ENCODE assay signal across 15 mouse cellular contexts in genomic region chr6:128992337-128992736, GRCm38 (mm10). TPM values are rescaled to one million over a fixed set of nuclear protein-coding genes. Genes with fewer than 3 reads are reported as not detected.
DNase-seq lines count a peak whose midpoint lies in the region; ATAC-seq lines count a peak whose summit lies in the region.
"Had no signal": no experiment of that assay in that cellular context is flagged by ENCODE, and none has a peak within 500 bp of the region (broad histone marks: within the 10 kb centered on the region; RNA-seq: fewer than 3 reads in every experiment).

No protein-coding gene starts in this region.

- no peaks in the 10 kb centered on the region for H3K36me3 ChIP-seq in midbrain, embryonic 12.5 days
- no peaks in the 10 kb centered on the region for H3K36me3 ChIP-seq in midbrain, embryonic 16.5 days (ENCODE audit: control insufficient read depth, insufficient read depth, low read length)
- no peaks in the 10 kb centered on the region for H3K36me3 ChIP-seq in limb, embryonic 10.5 days

- no peak overlapping the region for H3K9ac ChIP-seq in midbrain, embryonic 12.5 days (replicated peaks)
- H3K9ac ChIP-seq in midbrain, embryonic 16.5 days (ENCODE audit: low read depth, low read length): no peak overlapping the region

- no peak overlapping the region for H3K27ac ChIP-seq in midbrain, embryonic 12.5 days (replicated peaks)
- H3K27ac ChIP-seq in midbrain, embryonic 16.5 days (ENCODE audit: low read length): no peak overlapping the region
- H3K27ac ChIP-seq in limb, embryonic 10.5 days: peak overlapping the region; percentile 61; the same call in 1 of the 2 replicates

- H3K27me3 ChIP-seq in midbrain, embryonic 12.5 days: no peaks in the 10 kb centered on the region
- H3K27me3 ChIP-seq in midbrain, embryonic 16.5 days (ENCODE audit: control insufficient read depth, insufficient read depth, low read depth, low read length): no peaks in the 10 kb centered on the region
- no peaks in the 10 kb centered on the region for H3K27me3 ChIP-seq in limb, embryonic 10.5 days (ENCODE audit: low read depth, poor library complexity, severe bottlenecking)

- H3K4me3 ChIP-seq in midbrain, embryonic 12.5 days: no peak overlapping the region
- H3K4me3 ChIP-seq in midbrain, embryonic 16.5 days (ENCODE audit: low read depth, low read length): no peak overlapping the region
- no peak overlapping the region for H3K4me3 ChIP-seq in limb, embryonic 10.5 days

- DNase-seq in embryo, embryonic 10 days (ENCODE audit: low spot score): peak; percentile 5
- DNase-seq in embryo, embryonic 11 days: no peak
- DNase-seq in limb, embryonic 10.5 days (ENCODE audit: low spot score): no peak
- DNase-seq in MN1 (ENCODE audit: low spot score): no peak
- no peak for DNase-seq in adrenal gland, postnatal 4 days (ENCODE audit: low spot score in 2 of 2)
- DNase-seq: adrenal gland, postnatal 36 days; spleen, adult 18-20 months had no signal

- no peak overlapping the region for H3K4me2 ChIP-seq in midbrain, embryonic 12.5 days (replicated peaks)
- no peak overlapping the region for H3K4me2 ChIP-seq in midbrain, embryonic 16.5 days (ENCODE audit: low read length)

- H3K4me1 ChIP-seq in midbrain, embryonic 12.5 days: peaks cover 11% of the 10 kb centered on the region
- H3K4me1 ChIP-seq in midbrain, embryonic 16.5 days (ENCODE audit: control insufficient read depth, insufficient read depth, low read length): 0 out of 2 replicates have a peak, but pooled peaks cover 5% of the 10 kb centered on the region
- 0 out of 2 replicates have a peak, but pooled peaks cover 6% of the 10 kb centered on the region for H3K4me1 ChIP-seq in limb, embryonic 10.5 days

- peak; percentile 29; the same call in 1 of the 2 replicates for ATAC-seq in midbrain, embryonic 12.5 days (ENCODE audit: low FRiP score, low read depth)
- no peak for ATAC-seq in midbrain, embryonic 16.5 days
- no peak for ATAC-seq in erythroblast, adult 5-6 weeks (replicated peaks; ENCODE audit: low FRiP score, poor library complexity, severe bottlenecking)
- ATAC-seq: intestine, embryonic 16.5 days had no signal

- no peaks in the 10 kb centered on the region for H3K9me3 ChIP-seq in midbrain, embryonic 12.5 days
- H3K9me3 ChIP-seq in midbrain, embryonic 16.5 days (replicated peaks; ENCODE audit: control insufficient read depth, low read length, poor library complexity, severe bottlenecking): no peaks in the 10 kb centered on the region
- no peaks in the 10 kb centered on the region for H3K9me3 ChIP-seq in limb, embryonic 10.5 days (replicated peaks)

- 10% methylated on average over 2 of the region's 2 CpGs for WGBS in midbrain, embryonic 12.5 days
- WGBS in midbrain, embryonic 16.5 days: 17% methylated on average over 2 of the region's 2 CpGs
- WGBS in limb, embryonic 10.5 days: 70% methylated on average over 2 of the region's 2 CpGs

RNA-seq across cellular contexts. Expression of gene Klrb1f, which starts 53.4 kb away (rescaled TPM):
- polyA plus RNA-seq in midbrain, embryonic 12.5 days (2016; fragmentation: Nextera tagmentation; extraction: Ambion mirVana): not detected in 2 replicates
- polyA plus RNA-seq in midbrain, embryonic 16.5 days (2015; fragmentation: Nextera tagmentation; extraction: Ambion mirVana): 0.80 and 0.87 TPM in 2 replicates
- polyA plus RNA-seq in limb, embryonic 10.5 days (2016; fragmentation: Nextera tagmentation; extraction: Ambion mirVana): 0.35 TPM in 1 of 2 replicates, not detected in the other
- 5.2 and 12.3 TPM in 2 replicates for total RNA-seq in erythroblast, adult 5-6 weeks (2015; ENCODE audit: low replicate concordance)
- total RNA-seq in erythroblast, adult 5-6 weeks (2017; ENCODE audit: low replicate concordance): 0.84 and 2.5 TPM in 2 replicates
- not detected for total RNA-seq in adrenal gland, postnatal 4 days (2021)
- total RNA-seq: adrenal gland, postnatal 36 days; gastrocnemius, postnatal 4 days; left cerebral cortex, postnatal 14 days had no signal

RNA-seq across cellular contexts. Expression of gene Clec2g, which starts 58.2 kb away (rescaled TPM):
- polyA plus RNA-seq in midbrain, embryonic 12.5 days (2016; fragmentation: Nextera tagmentation; extraction: Ambion mirVana): not detected in 2 replicates
- polyA plus RNA-seq in midbrain, embryonic 16.5 days (2015; fragmentation: Nextera tagmentation; extraction: Ambion mirVana): not detected in 2 replicates
- polyA plus RNA-seq in limb, embryonic 10.5 days (2016; fragmentation: Nextera tagmentation; extraction: Ambion mirVana): not detected in 2 replicates
- total RNA-seq in erythroblast, adult 5-6 weeks (2015; ENCODE audit: low replicate concordance): not detected in 2 replicates
- 0.28 TPM in 1 of 2 replicates, not detected in the other for total RNA-seq in erythroblast, adult 5-6 weeks (2017; ENCODE audit: low replicate concordance)
- 1 to 10 TPM; 1.7 to 2.7 TPM for total RNA-seq in adrenal gland, postnatal 4 days (2021)
- total RNA-seq: neutrophil, adult 5-6 weeks had no signal
- polyA plus RNA-seq: intestine, embryonic 16.5 days; lung, postnatal 0 days had no signal
